Mouse (Mus musculus) neural tube, embryonic 15.5 days (tissue): ENCODE results near the gene Capn11. TPM values are rescaled to one million over a fixed set of nuclear protein-coding genes. Genes with fewer than 3 reads are reported as not detected.
"Not testable (repeated sequence)": the region's sequence is repeated elsewhere in the genome, so short reads cannot be mapped to it uniquely, and the experiment has no call there.

ENCODE experiments used
- ATAC-seq: fragments of 200-750 bp; cut with Nextera tagmentation; 2 replicates; pipeline ENCODE4 v1.8.0; 2017; ENCODE audit warnings: mild to moderate bottlenecking, moderate TSS enrichment, moderate library complexity; ENCODE audit not compliant: low FRiP score
- H3K27ac ChIP-seq: fragments of 300-500 bp; sonication (generic); replicated peaks from 2 replicates; pipeline ENCODE4 v1.5.1; 2015; ENCODE audit warnings: mild to moderate bottlenecking, inconsistent platforms
- H3K27me3 ChIP-seq: fragments of 300-500 bp; sonication (generic); replicated peaks from 2 replicates; pipeline ENCODE4 v1.6.1; 2015; ENCODE audit warnings: inconsistent platforms
- H3K36me3 ChIP-seq: fragments of 300-500 bp; sonication (generic); 2 replicates; pipeline ENCODE4 v1.6.1; 2015; ENCODE audit warnings: inconsistent platforms
- H3K4me1 ChIP-seq: fragments of 300-500 bp; sonication (generic); 2 replicates; pipeline ENCODE4 v1.6.1; 2015; ENCODE audit warnings: inconsistent platforms
- H3K4me2 ChIP-seq: fragments of 300-500 bp; sonication (generic); 2 replicates; pipeline ENCODE4 v1.6.1; 2015; ENCODE audit warnings: inconsistent platforms, mild to moderate bottlenecking, moderate library complexity
- H3K4me3 ChIP-seq: fragments of 300-500 bp; sonication (generic); replicated peaks from 2 replicates; pipeline ENCODE4 v1.5.1; 2015; ENCODE audit warnings: mild to moderate bottlenecking, inconsistent platforms
- H3K9ac ChIP-seq: fragments of 300-500 bp; sonication (generic); replicated peaks from 2 replicates; pipeline ENCODE4 v1.6.1; 2015; ENCODE audit warnings: mild to moderate bottlenecking, inconsistent platforms
- H3K9me3 ChIP-seq: fragments of 300-500 bp; sonication (generic); replicated peaks from 2 replicates; pipeline ENCODE4 v1.6.1; 2016; ENCODE audit warnings: inconsistent platforms
- WGBS: fragments of 180-500 bp; shearing (Covaris S2); methylation state at CpG from one replicate; pipeline ENCODE4 v1.1.7; 2015; ENCODE audit warnings: mixed read lengths; 5-methylcytosine and 5-hydroxymethylcytosine counted together
- polyA plus RNA-seq: library from polyadenylated mRNA; unstranded; fragments of >200 nt; fragmentation: Nextera tagmentation; extraction: Ambion mirVana; gene quantifications from 2 replicates; pipeline ENCODE4 v1.2.1, GENCODE M21; 2015

Capn11 gene
- polyA plus RNA-seq, 1 experiment from 2014 or later: 1.2 TPM

DNA sequence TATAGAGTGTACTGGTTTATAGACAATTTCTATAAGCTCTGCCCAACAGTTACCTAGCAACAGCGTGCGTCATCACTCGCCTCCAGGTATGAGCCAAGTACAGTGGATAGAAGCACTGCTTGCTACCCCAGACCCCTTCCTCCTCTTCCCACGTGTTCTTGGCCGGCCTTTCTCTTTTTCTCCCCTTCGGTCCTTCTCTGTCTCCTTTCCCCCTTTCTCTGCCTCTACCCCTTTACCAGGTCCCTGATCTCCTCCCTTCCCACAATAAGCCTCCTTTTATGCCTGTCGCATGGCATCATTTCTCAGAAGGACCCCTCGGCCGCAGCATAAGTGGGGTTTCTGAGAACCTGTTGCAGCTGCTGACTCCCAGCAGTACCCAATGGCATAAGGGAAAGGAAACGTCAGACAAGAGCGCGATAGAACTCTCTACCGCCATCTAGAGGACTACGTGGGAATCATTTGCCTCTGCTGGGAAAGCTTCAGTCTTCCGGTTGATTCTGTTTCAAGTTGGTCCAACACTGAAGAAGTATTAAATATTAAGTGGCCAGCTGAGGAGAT is 32.5 kb downstream of the Capn11 start:
- Histone ChIP-seq H3K4me1 (peaks cover 16% of the 10 kb centered on the region), H3K27me3 (no peaks in the 10 kb centered on the region), H3K27ac (no peak overlapping the region), H3K9me3 (no peaks in the 10 kb centered on the region), H3K4me2 (peak overlapping the region; percentile 37), H3K9ac (no peak overlapping the region), H3K36me3 (no peaks in the 10 kb centered on the region), H3K4me3 (0 out of 2 replicates have a peak overlapping the region, but pooled peaks have one; percentile 6)
- no peak for ATAC-seq
- 30% methylated on average over 15 of the region's 15 CpGs for WGBS

DNA sequence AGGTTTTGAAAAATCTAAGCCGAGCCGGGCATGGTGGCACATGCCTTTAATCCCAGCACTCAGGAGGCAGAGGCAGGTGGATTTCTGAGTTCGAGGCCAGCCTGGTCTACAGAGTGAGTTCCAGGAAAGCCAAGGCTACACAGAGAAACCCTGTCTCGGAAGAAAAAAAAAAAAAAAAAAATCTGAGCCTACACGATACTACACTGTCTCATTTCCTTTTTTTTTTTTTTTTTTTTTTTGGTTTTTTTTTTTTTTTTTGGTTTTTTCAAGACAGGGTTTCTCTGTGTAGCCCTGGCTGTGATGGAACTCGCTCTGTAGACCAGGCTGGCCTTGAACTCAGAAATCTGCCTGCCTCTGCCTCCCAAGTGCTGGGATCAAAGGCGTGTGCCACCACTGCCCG is 35.7 kb downstream of the Capn11 start:
- ATAC-seq, H3K27ac ChIP-seq, H3K9ac ChIP-seq, H3K9me3 ChIP-seq, H3K36me3 ChIP-seq, H3K4me3 ChIP-seq, H3K27me3 ChIP-seq, H3K4me2 ChIP-seq: not testable (repeated sequence)
- WGBS: 90% methylated on average over 7 of the region's 8 CpGs
- H3K4me1 ChIP-seq: peaks cover 12% of the 10 kb centered on the region

DNA sequence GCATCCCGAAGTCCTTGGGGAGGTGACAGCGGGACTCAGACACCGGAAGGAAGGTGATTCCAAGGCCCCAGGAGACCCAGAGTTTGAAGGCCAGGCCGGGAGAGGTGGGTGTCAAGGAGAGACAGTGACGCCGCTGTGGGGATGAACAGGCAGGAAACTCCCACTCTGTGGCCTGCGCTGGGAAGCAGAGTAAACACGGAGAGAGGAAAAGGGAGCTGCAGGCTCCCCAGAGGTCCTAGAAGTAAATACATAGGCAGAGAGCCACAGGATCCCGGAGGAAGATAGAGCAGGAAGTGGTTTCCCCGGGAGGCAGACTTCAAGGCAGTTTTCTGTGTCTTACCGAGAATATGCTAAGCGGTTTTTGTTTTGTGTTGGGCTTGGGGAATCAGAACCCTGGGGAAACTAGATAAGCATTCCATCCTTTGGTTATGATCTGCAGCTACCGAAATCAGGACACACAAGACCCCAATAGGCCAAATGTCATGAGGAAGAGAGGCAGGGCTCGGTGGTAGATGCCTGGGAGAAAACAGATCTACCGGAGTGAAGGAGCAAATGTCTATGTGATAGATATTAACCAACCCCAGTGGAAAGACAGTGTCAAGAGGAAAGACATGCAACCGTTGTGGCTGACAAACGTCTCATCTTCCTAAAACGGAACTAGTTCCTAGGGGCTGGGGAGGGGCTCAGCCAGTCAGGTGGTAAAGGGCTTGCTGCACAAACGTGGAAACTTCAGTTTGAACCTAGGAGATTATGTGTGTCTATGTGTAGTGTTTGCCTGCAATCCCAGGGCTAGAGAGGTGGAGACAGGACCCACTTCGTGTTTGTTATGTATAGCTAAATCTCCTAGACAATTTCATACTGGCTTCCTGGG is 39.5 kb downstream of the Capn11 start:
- no peak overlapping the region for H3K4me3 ChIP-seq
- peaks cover 8% of the 10 kb centered on the region; the same call in 1 of the 2 replicates for H3K4me1 ChIP-seq
- H3K4me2 ChIP-seq: peak overlapping the region; percentile 37
- H3K9ac ChIP-seq: no peak overlapping the region
- no peaks in the 10 kb centered on the region for H3K27me3 ChIP-seq
- no peak for ATAC-seq
- WGBS: 31% methylated on average over 20 of the region's 20 CpGs
- no peaks in the 10 kb centered on the region for H3K9me3 ChIP-seq
- H3K27ac ChIP-seq: peak overlapping the region; percentile 64
- no peaks in the 10 kb centered on the region for H3K36me3 ChIP-seq

DNA sequence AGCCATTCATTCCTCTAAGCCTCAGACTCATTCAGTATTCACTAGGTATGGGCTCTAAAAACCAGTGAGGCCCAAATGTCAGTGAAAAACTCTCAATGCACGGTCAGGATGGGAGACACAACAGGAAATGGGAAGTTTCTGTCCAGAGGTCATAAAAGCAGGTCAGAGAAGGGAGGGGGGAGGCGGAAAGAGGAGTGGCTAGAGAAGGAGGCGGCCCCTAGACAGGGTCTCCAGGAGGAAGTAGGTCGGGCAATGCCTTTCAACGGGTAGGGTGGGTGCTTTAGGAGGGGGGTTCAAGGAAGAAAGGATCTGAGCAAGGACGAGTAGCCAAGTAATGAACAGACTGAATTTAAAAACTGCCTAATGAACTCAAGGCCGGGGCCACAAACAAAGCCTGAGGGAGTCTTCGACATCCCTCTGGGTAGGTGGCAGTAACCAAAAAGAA is 40.2 kb downstream of the Capn11 start:
- H3K9ac ChIP-seq: no peak overlapping the region
- WGBS: 12% methylated on average over 8 of the region's 8 CpGs
- peaks cover 8% of the 10 kb centered on the region; the same call in 1 of the 2 replicates for H3K4me1 ChIP-seq
- peak overlapping the region; percentile 64 for H3K27ac ChIP-seq
- no peak for ATAC-seq
- H3K27me3 ChIP-seq: no peaks in the 10 kb centered on the region
- no peak overlapping the region for H3K4me3 ChIP-seq
- H3K9me3 ChIP-seq: no peaks in the 10 kb centered on the region
- no peaks in the 10 kb centered on the region for H3K36me3 ChIP-seq
- peak overlapping the region; percentile 37 for H3K4me2 ChIP-seq

DNA sequence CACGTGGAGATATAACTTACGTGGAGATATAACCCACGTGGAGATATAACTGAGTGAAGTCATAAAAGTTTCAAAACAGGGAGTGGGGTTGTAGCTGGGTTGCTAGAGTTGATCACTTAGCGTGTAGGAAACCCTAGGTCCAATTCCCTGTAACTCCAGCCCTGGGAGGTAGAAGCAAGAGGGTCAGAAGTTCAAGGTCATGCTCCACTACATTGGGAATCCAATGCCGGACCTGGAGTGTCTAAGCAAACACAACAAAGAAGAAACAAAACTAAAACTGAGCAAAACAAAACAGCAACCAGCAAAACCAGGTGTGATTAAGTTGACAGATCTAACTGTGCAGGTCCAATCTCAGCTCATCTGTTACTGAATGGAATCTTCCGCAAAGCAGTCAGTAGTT is 41.5 kb downstream of the Capn11 start:
- no peak for ATAC-seq
- WGBS: 92% methylated on average over 6 of the region's 6 CpGs

DNA sequence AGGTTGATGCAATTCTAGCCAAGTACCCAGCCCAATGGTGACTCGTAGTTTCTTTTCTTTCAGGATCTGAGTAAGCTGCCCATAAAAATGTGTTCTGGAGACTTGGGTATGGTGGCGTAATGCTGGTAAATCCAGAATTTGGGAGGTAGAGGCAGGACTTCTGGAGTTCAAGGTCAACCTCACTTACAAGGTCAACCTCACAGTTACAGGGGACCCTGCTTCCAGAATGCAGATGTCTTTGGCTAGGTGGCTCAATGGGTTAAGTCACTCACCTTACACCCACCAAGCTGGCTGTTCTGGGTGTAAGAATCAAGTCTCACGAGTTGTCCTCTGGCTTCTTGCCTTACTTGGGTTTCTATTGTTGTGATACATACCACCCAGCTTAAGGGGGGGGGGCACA is 42.4 kb downstream of the Capn11 start:
- Histone ChIP-seq H3K9ac (no peak overlapping the region), H3K36me3 (no peaks in the 10 kb centered on the region), H3K9me3 (no peaks in the 10 kb centered on the region), H3K4me2 (no peak overlapping the region), H3K4me1 (peaks cover 8% of the 10 kb centered on the region; the same call in 1 of the 2 replicates), H3K4me3 (no peak overlapping the region), H3K27me3 (no peaks in the 10 kb centered on the region), H3K27ac (no peak overlapping the region)
- no peak for ATAC-seq
- 87% methylated on average over 3 of the region's 3 CpGs for WGBS

More for the DNA sequence above, 41.5 kb downstream of the Capn11 start:
- Histone ChIP-seq H3K4me3 (no peak overlapping the region), H3K4me1 (peaks cover 8% of the 10 kb centered on the region; the same call in 1 of the 2 replicates), H3K9ac (no peak overlapping the region), H3K4me2 (no peak overlapping the region), H3K27ac (no peak overlapping the region), H3K9me3 (no peaks in the 10 kb centered on the region), H3K27me3 (no peaks in the 10 kb centered on the region), H3K36me3 (no peaks in the 10 kb centered on the region)

DNA sequence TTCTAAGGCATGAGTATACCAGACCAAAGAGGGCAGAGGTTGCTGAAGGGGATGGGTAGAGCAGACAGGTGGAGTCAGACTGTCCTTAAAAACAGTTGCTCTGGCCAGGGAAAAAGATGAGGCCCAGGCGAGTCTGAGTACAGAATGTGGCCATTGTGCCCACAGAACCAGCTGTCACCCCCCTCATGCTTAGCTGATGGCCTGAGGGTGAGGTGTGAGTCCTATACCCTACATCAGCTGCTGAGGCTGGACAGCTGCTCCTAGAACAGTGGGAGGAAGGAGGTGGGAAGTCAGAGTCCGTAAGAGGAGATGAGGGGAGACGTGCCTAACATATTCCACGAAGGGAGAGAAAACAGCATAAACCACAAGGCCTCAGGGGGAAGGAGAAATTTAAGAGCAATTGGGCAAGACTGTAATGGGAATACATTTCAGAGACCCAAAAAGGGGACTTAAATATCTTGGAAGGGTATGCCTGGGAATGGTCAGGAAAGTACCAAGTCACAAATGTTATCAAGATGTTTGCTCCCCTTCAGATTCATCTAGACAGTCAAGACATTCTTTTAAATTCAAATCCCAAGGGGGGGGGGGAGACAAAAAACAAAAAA is 43.0 kb downstream of the Capn11 start:
- no peak for ATAC-seq
- Histone ChIP-seq H3K27ac (no peak overlapping the region), H3K9ac (no peak overlapping the region), H3K36me3 (no peaks in the 10 kb centered on the region), H3K4me2 (no peak overlapping the region), H3K9me3 (no peaks in the 10 kb centered on the region), H3K4me3 (no peak overlapping the region), H3K27me3 (no peaks in the 10 kb centered on the region), H3K4me1 (peaks cover 8% of the 10 kb centered on the region; the same call in 1 of the 2 replicates)
- 57% methylated on average over 4 of the region's 4 CpGs for WGBS

DNA sequence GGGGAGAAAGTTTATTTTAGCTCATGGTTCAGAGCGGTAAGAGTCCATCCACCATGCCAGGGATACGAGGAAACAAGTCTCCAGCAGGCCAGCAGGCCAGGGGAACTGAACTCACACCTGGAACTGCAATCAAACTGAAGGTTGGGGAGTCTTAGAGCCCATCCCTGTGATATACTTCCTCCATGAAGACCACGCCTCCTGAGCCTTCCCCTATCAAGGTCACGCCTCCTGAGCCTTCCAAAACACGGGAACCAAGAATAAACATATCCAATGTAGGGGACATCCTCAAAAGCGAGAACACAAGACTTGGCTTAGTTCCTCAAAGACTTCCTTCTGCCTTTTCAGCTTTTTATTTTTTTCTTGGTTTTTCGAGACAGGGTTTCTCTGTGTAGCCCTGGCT is 46.2 kb downstream of the Capn11 start:
- H3K27me3 ChIP-seq: no peaks in the 10 kb centered on the region
- WGBS: 90% methylated on average over 7 of the region's 7 CpGs
- no peak for ATAC-seq

DNA sequence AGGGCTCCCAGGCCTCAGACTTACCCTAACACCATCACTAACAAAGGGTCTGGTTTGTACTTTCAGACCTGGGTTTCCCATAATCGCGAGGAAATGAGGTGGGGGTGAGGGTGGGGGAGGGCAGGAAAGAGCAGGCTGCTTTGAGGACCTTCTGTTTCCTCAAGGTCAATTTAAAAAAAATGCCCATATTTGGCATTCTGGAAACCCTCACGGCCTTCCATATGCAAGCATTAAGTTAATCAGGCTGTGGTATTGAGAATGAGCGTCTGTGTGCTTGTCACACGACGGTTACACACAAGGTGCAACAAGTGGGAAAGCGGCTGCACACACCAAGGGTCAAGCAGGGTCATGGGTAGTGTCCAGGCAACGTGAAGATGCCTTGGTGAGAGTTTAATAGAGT is 47.1 kb downstream of the Capn11 start:
- H3K9me3 ChIP-seq: no peaks in the 10 kb centered on the region
- no peak overlapping the region for H3K27ac ChIP-seq
- H3K4me1 ChIP-seq: no peaks in the 10 kb centered on the region
- WGBS: 84% methylated on average over 8 of the region's 8 CpGs
- ATAC-seq: no peak
- no peak overlapping the region for H3K4me2 ChIP-seq
- H3K9ac ChIP-seq: no peak overlapping the region
- H3K4me3 ChIP-seq: no peak overlapping the region
- no peaks in the 10 kb centered on the region for H3K36me3 ChIP-seq
- H3K27me3 ChIP-seq: no peaks in the 10 kb centered on the region

More for the DNA sequence above, 46.2 kb downstream of the Capn11 start:
- Histone ChIP-seq H3K9me3 (no peaks in the 10 kb centered on the region), H3K36me3 (no peaks in the 10 kb centered on the region), H3K4me1 (no peaks in the 10 kb centered on the region), H3K9ac (no peak overlapping the region), H3K4me2 (no peak overlapping the region), H3K27ac (no peak overlapping the region), H3K4me3 (no peak overlapping the region)

DNA sequence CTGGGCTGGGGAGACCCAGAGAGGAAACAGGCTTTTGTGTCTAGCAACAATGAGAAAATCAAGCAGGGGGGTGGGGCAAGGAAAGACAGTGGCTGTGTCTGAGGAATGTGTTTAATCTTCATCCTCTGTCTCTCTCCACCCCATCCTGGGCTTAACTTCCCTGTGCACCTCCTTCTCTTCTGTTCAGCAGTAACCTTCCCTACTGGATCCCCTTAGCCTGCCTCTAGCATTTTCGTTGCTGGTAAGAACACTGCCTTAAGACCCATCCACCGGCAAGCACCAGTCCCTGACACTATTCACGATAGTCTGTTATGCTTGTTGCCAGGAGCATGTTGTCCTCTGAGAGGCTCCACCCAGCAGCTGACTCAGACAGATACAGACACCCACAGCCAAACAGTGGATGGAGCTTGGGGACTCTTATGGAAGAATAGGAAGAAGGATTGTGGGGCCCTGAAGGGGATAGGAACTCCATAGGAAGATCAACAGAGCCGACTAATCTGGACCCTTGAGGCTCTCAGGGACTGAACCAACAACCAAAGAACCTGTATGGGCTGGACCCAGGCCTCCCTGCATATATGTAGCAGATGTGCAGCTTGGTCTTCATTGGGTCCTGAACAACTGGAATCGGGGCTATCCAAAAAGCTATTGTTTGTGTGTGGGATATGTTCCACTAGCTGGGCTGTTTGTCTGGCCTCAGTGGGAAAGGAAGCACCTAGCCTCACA is 48.8 kb downstream of the Capn11 start:
- Histone ChIP-seq H3K27me3 (no peaks in the 10 kb centered on the region; the same call in 1 of the 2 replicates), H3K4me3 (no peak overlapping the region), H3K4me2 (no peak overlapping the region), H3K9ac (no peak overlapping the region), H3K36me3 (no peaks in the 10 kb centered on the region), H3K9me3 (no peaks in the 10 kb centered on the region), H3K27ac (no peak overlapping the region), H3K4me1 (no peaks in the 10 kb centered on the region)
- no peak for ATAC-seq
- WGBS: 44% methylated on average over 5 of the region's 5 CpGs

DNA sequence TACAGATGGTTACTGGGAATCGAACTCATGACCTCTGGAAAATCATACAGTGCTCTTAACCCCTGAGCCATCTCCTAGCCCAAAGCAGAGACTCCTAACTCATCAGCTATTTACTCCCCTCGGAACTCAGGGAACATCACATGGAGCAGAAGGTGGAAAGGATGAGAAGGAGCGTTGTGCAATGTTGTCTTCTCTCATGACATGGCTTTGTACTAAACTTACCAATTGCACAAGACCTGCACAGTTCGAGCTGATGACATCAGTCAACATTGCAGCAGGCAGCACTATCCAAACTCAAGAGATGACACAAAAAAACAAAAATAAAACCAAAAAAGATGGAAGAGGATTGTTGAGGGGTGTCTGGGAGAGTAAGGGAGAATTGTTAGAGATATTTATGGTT is 50.7 kb downstream of the Capn11 start:
- Histone ChIP-seq H3K4me1 (no peaks in the 10 kb centered on the region), H3K9me3 (no peaks in the 10 kb centered on the region), H3K4me3 (no peak overlapping the region), H3K4me2 (no peak overlapping the region), H3K27ac (no peak overlapping the region), H3K36me3 (no peaks in the 10 kb centered on the region), H3K9ac (no peak overlapping the region), H3K27me3 (no peaks in the 10 kb centered on the region; the same call in 1 of the 2 replicates)
- WGBS: 93% methylated on average over 4 of the region's 4 CpGs
- no peak for ATAC-seq
